Mouse (Mus musculus): ENCODE results near the gene Pam. TPM values are rescaled to one million over a fixed set of nuclear protein-coding genes. Genes with fewer than 3 reads are reported as not detected.

Gene Pam
- polyA plus RNA-seq, 1 experiment: 67.3 TPM

- 83% methylated on average over 3 of the region's 3 CpGs for WGBS
- DNase-seq: no peak
- Histone ChIP-seq H3K27ac (ENCODE audit: control insufficient read depth, insufficient read depth, low read length) (no peak overlapping the region), H3K27me3 (ENCODE audit: control insufficient read depth, insufficient read depth, low read length) (no peaks in the 10 kb centered on the region), H3K4me1 (replicated peaks; ENCODE audit: control insufficient read depth, insufficient read depth, low read length) (no peaks in the 10 kb centered on the region), H3K36me3 (ENCODE audit: control insufficient read depth, insufficient read depth, low read length) (no peaks in the 10 kb centered on the region), H3K4me3 (ENCODE audit: control insufficient read depth, insufficient read depth, low read length) (no peak overlapping the region)
- TF ChIP-seq CTCF (IDR thresholded peaks at IDR 0.05; ENCODE audit: borderline replicate concordance, control insufficient read depth, extremely low read depth, insufficient read depth, low read length, poor library complexity): no peak
- no peak for TF ChIP-seq POLR2A (IDR thresholded peaks at IDR 0.05; ENCODE audit: control insufficient read depth, extremely low read depth, insufficient read depth, low read length, poor library complexity)
Observed at GRCm38 (mm10) chr1:97938053-97938452, 157.4 kb downstream of the Pam start.

- no peaks in the 10 kb centered on the region for H3K27me3 ChIP-seq (ENCODE audit: control insufficient read depth, insufficient read depth, low read length)
- H3K36me3 ChIP-seq (ENCODE audit: control insufficient read depth, insufficient read depth, low read length): no peaks in the 10 kb centered on the region
- no peak for DNase-seq
- no peak overlapping the region for H3K27ac ChIP-seq (ENCODE audit: control insufficient read depth, insufficient read depth, low read length)
- no peak overlapping the region for H3K4me3 ChIP-seq (ENCODE audit: control insufficient read depth, insufficient read depth, low read length)
- TF ChIP-seq POLR2A (IDR thresholded peaks at IDR 0.05; ENCODE audit: control insufficient read depth, extremely low read depth, insufficient read depth, low read length, poor library complexity) (no peak), CTCF (IDR thresholded peaks at IDR 0.05; ENCODE audit: borderline replicate concordance, control insufficient read depth, extremely low read depth, insufficient read depth, low read length, poor library complexity) (no peak)
- no peaks in the 10 kb centered on the region for H3K4me1 ChIP-seq (replicated peaks; ENCODE audit: control insufficient read depth, insufficient read depth, low read length)
Observed at GRCm38 (mm10) chr1:97934940-97935339, 160.5 kb downstream of the Pam start.

- no peaks in the 10 kb centered on the region for H3K36me3 ChIP-seq (ENCODE audit: control insufficient read depth, insufficient read depth, low read length)
- no peak for DNase-seq
- no peaks in the 10 kb centered on the region for H3K4me1 ChIP-seq (replicated peaks; ENCODE audit: control insufficient read depth, insufficient read depth, low read length)
- TF ChIP-seq POLR2A (IDR thresholded peaks at IDR 0.05; ENCODE audit: control insufficient read depth, extremely low read depth, insufficient read depth, low read length, poor library complexity) (no peak), CTCF (IDR thresholded peaks at IDR 0.05; ENCODE audit: borderline replicate concordance, control insufficient read depth, extremely low read depth, insufficient read depth, low read length, poor library complexity) (no peak)
- 96% methylated on average over 4 of the region's 4 CpGs for WGBS
- H3K4me3 ChIP-seq (ENCODE audit: control insufficient read depth, insufficient read depth, low read length): no peak overlapping the region
- no peak overlapping the region for H3K27ac ChIP-seq (ENCODE audit: control insufficient read depth, insufficient read depth, low read length)
- H3K27me3 ChIP-seq (ENCODE audit: control insufficient read depth, insufficient read depth, low read length): no peaks in the 10 kb centered on the region
Observed at GRCm38 (mm10) chr1:97931220-97931619, 164.2 kb downstream of the Pam start.

GRCm38 (mm10) chr1:97929415-97930028 is 165.9 kb downstream of the Pam start:
- Histone ChIP-seq H3K27ac (ENCODE audit: control insufficient read depth, insufficient read depth, low read length) (no peak overlapping the region), H3K4me1 (replicated peaks; ENCODE audit: control insufficient read depth, insufficient read depth, low read length) (no peaks in the 10 kb centered on the region), H3K27me3 (ENCODE audit: control insufficient read depth, insufficient read depth, low read length) (no peaks in the 10 kb centered on the region), H3K36me3 (ENCODE audit: control insufficient read depth, insufficient read depth, low read length) (no peaks in the 10 kb centered on the region), H3K4me3 (ENCODE audit: control insufficient read depth, insufficient read depth, low read length) (no peak overlapping the region)
- no peak for TF ChIP-seq CTCF (IDR thresholded peaks at IDR 0.05; ENCODE audit: borderline replicate concordance, control insufficient read depth, extremely low read depth, insufficient read depth, low read length, poor library complexity)
- no peak for TF ChIP-seq POLR2A (IDR thresholded peaks at IDR 0.05; ENCODE audit: control insufficient read depth, extremely low read depth, insufficient read depth, low read length, poor library complexity)
- no peak for DNase-seq
- 92% methylated on average over 4 of the region's 4 CpGs for WGBS

GRCm38 (mm10) chr1:97926789-97927188 is 168.7 kb downstream of the Pam start:
- no peak for DNase-seq
- Histone ChIP-seq H3K4me1 (replicated peaks; ENCODE audit: control insufficient read depth, insufficient read depth, low read length) (no peaks in the 10 kb centered on the region), H3K27me3 (ENCODE audit: control insufficient read depth, insufficient read depth, low read length) (no peaks in the 10 kb centered on the region), H3K27ac (ENCODE audit: control insufficient read depth, insufficient read depth, low read length) (no peak overlapping the region), H3K4me3 (ENCODE audit: control insufficient read depth, insufficient read depth, low read length) (no peak overlapping the region), H3K36me3 (ENCODE audit: control insufficient read depth, insufficient read depth, low read length) (no peaks in the 10 kb centered on the region)
- 95% methylated on average over 7 of the region's 7 CpGs for WGBS
- no peak for TF ChIP-seq CTCF (IDR thresholded peaks at IDR 0.05; ENCODE audit: borderline replicate concordance, control insufficient read depth, extremely low read depth, insufficient read depth, low read length, poor library complexity)
- TF ChIP-seq POLR2A (IDR thresholded peaks at IDR 0.05; ENCODE audit: control insufficient read depth, extremely low read depth, insufficient read depth, low read length, poor library complexity): no peak

GRCm38 (mm10) chr1:97926017-97926540 is 169.4 kb downstream of the Pam start:
- no peak for TF ChIP-seq CTCF (IDR thresholded peaks at IDR 0.05; ENCODE audit: borderline replicate concordance, control insufficient read depth, extremely low read depth, insufficient read depth, low read length, poor library complexity)
- no peak for TF ChIP-seq POLR2A (IDR thresholded peaks at IDR 0.05; ENCODE audit: control insufficient read depth, extremely low read depth, insufficient read depth, low read length, poor library complexity)
- no peak overlapping the region for H3K4me3 ChIP-seq (ENCODE audit: control insufficient read depth, insufficient read depth, low read length)
- H3K36me3 ChIP-seq (ENCODE audit: control insufficient read depth, insufficient read depth, low read length): no peaks in the 10 kb centered on the region
- no peaks in the 10 kb centered on the region for H3K27me3 ChIP-seq (ENCODE audit: control insufficient read depth, insufficient read depth, low read length)
- H3K4me1 ChIP-seq (replicated peaks; ENCODE audit: control insufficient read depth, insufficient read depth, low read length): no peaks in the 10 kb centered on the region
- no peak for DNase-seq
- no peak overlapping the region for H3K27ac ChIP-seq (ENCODE audit: control insufficient read depth, insufficient read depth, low read length)
- 86% methylated on average over 2 of the region's 2 CpGs for WGBS

GRCm38 (mm10) chr1:97922395-97922794 is 173.1 kb downstream of the Pam start:
- DNase-seq: no peak
- 97% methylated on average over 6 of the region's 6 CpGs for WGBS
- no peak overlapping the region for H3K27ac ChIP-seq (ENCODE audit: control insufficient read depth, insufficient read depth, low read length)
- TF ChIP-seq CTCF (IDR thresholded peaks at IDR 0.05; ENCODE audit: borderline replicate concordance, control insufficient read depth, extremely low read depth, insufficient read depth, low read length, poor library complexity) (no peak), POLR2A (IDR thresholded peaks at IDR 0.05; ENCODE audit: control insufficient read depth, extremely low read depth, insufficient read depth, low read length, poor library complexity) (no peak)
- no peaks in the 10 kb centered on the region for H3K27me3 ChIP-seq (ENCODE audit: control insufficient read depth, insufficient read depth, low read length)
- H3K36me3 ChIP-seq (ENCODE audit: control insufficient read depth, insufficient read depth, low read length): no peaks in the 10 kb centered on the region
- H3K4me3 ChIP-seq (ENCODE audit: control insufficient read depth, insufficient read depth, low read length): no peak overlapping the region
- no peaks in the 10 kb centered on the region for H3K4me1 ChIP-seq (replicated peaks; ENCODE audit: control insufficient read depth, insufficient read depth, low read length)

Measured in thymus, adult 2 months (tissue).